Mouse (Mus musculus) kidney, embryonic 16.5 days (tissue): ENCODE measurements around the gene Usp46. TPM values are rescaled to one million over a fixed set of nuclear protein-coding genes. Genes with fewer than 3 reads are reported as not detected.

ENCODE experiments used
- ATAC-seq: fragments of 200-750 bp; cut with Nextera tagmentation; 2 replicates; pipeline ENCODE4 v1.8.0; 2017; ENCODE audit warnings: moderate TSS enrichment; ENCODE audit not compliant: low FRiP score, low TSS enrichment
- H3K27ac ChIP-seq: fragments of 300-500 bp; sonication (generic); 2 replicates; pipeline ENCODE4 v1.5.1; 2014; ENCODE audit warnings: low read length
- H3K27me3 ChIP-seq: fragments of 300-500 bp; sonication (generic); 2 replicates; pipeline ENCODE4 v1.6.1; 2014; ENCODE audit warnings: low read length, control low read depth, mixed read lengths; ENCODE audit not compliant: insufficient read depth
- H3K36me3 ChIP-seq: fragments of 300-500 bp; sonication (generic); 2 replicates; pipeline ENCODE4 v1.6.1; 2014; ENCODE audit warnings: low read length, control low read depth, mixed read lengths; ENCODE audit not compliant: insufficient read depth
- H3K4me1 ChIP-seq: fragments of 300-500 bp; sonication (generic); 2 replicates; pipeline ENCODE4 v1.6.1; 2014; ENCODE audit warnings: low read length, control low read depth, mixed read lengths; ENCODE audit not compliant: insufficient read depth
- H3K4me2 ChIP-seq: fragments of 300-500 bp; sonication (generic); replicated peaks from 2 replicates; pipeline ENCODE4 v1.6.1; 2014; ENCODE audit warnings: low read depth, low read length
- H3K4me3 ChIP-seq: fragments of 300-500 bp; sonication (generic); 2 replicates; pipeline ENCODE4 v1.5.1; 2014; ENCODE audit warnings: mild to moderate bottlenecking, low read length
- H3K9ac ChIP-seq: fragments of 300-500 bp; sonication (generic); replicated peaks from 2 replicates; pipeline ENCODE4 v1.6.1; 2014; ENCODE audit warnings: low read length
- H3K9me3 ChIP-seq: fragments of 300-500 bp; sonication (generic); 2 replicates; pipeline ENCODE4 v1.6.1; 2016; ENCODE audit warnings: low read length, control low read depth
- WGBS: fragments of 180-500 bp; shearing (Covaris S2); extraction: QIAGEN DNeasy Blood & Tissue Kit; methylation state at CpG from one replicate; pipeline ENCODE4 v1.1.7; 2014; 5-methylcytosine and 5-hydroxymethylcytosine counted together
- polyA plus RNA-seq: library from polyadenylated mRNA; unstranded; fragments of >200 nt; fragmentation: Nextera tagmentation; extraction: Ambion mirVana; gene quantifications from 2 replicates; pipeline ENCODE4 v1.2.1, GENCODE M21; 2015

Gene Usp46
- polyA plus RNA-seq, result 27.3 and 30.4 TPM in 2 replicates

- 0% methylated on average over 60 of the region's 89 CpGs for WGBS
- Histone ChIP-seq H3K4me2 (peak within 1 kb of the TSS; percentile 71), H3K36me3 (no peaks in the 10 kb centered on the region), H3K4me1 (peaks cover 52% of the 10 kb centered on the region), H3K4me3 (peak within 1 kb of the TSS; percentile 91), H3K27me3 (no peaks in the 10 kb centered on the region), H3K9me3 (no peaks in the 10 kb centered on the region), H3K9ac (peak within 1 kb of the TSS; percentile 97), H3K27ac (peak within 1 kb of the TSS; percentile 99)
- ATAC-seq, result peak; percentile 92
Observed at GRCm38 (mm10) chr5:74067831-74068713, at the start of gene Usp46. TSS of gene Usp46 (minus strand) at chr5:74068431.

- ATAC-seq, result no peak
- Histone ChIP-seq H3K9ac (no peak overlapping the region), H3K27me3 (no peaks in the 10 kb centered on the region), H3K4me1 (no peaks in the 10 kb centered on the region), H3K9me3 (0 out of 2 replicates have a peak, but pooled peaks cover 4% of the 10 kb centered on the region), H3K4me2 (no peak overlapping the region), H3K4me3 (no peak overlapping the region), H3K27ac (no peak overlapping the region), H3K36me3 (no peaks in the 10 kb centered on the region)
- 85% methylated on average over 7 of the region's 7 CpGs for WGBS
Observed at GRCm38 (mm10) chr5:74113961-74114689, 45.9 kb upstream of the Usp46 start.

- WGBS, result 32% methylated on average over 7 of the region's 7 CpGs
- no peaks in the 10 kb centered on the region for H3K36me3 ChIP-seq
- no peaks in the 10 kb centered on the region for H3K4me1 ChIP-seq
- no peak for ATAC-seq
- H3K4me2 ChIP-seq, result no peak overlapping the region
- no peak overlapping the region for H3K9ac ChIP-seq
- H3K27me3 ChIP-seq, result no peaks in the 10 kb centered on the region
- H3K9me3 ChIP-seq, result peaks cover 6% of the 10 kb centered on the region
- no peak overlapping the region for H3K27ac ChIP-seq
- H3K4me3 ChIP-seq, result no peak overlapping the region
Observed at GRCm38 (mm10) chr5:74105445-74105844, 37.2 kb upstream of the Usp46 start.

- Histone ChIP-seq H3K4me3 (no peak overlapping the region), H3K36me3 (no peaks in the 10 kb centered on the region), H3K4me2 (no peak overlapping the region), H3K4me1 (peaks cover 7% of the 10 kb centered on the region; the same call in 1 of the 2 replicates), H3K9ac (no peak overlapping the region), H3K27me3 (no peaks in the 10 kb centered on the region), H3K27ac (no peak overlapping the region), H3K9me3 (peaks cover 6% of the 10 kb centered on the region)
- no peak for ATAC-seq
- WGBS, result 73% methylated on average over 6 of the region's 6 CpGs
Observed at GRCm38 (mm10) chr5:74101761-74102160, 33.5 kb upstream of the Usp46 start.

- H3K27ac ChIP-seq, result no peak overlapping the region
Observed at GRCm38 (mm10) chr5:74099046-74099445, 30.8 kb upstream of the Usp46 start.

GRCm38 (mm10) chr5:74097854-74098220 lies 29.6 kb upstream of the Usp46 start:
- H3K27me3 ChIP-seq, result no peaks in the 10 kb centered on the region
- H3K9ac ChIP-seq, result no peak overlapping the region
- H3K4me1 ChIP-seq, result peaks cover 18% of the 10 kb centered on the region
- H3K9me3 ChIP-seq, result no peaks in the 10 kb centered on the region
- H3K4me2 ChIP-seq, result no peak overlapping the region
- ATAC-seq, result no peak
- H3K36me3 ChIP-seq, result peaks cover 20% of the 10 kb centered on the region
- H3K27ac ChIP-seq, result no peak overlapping the region
- no peak overlapping the region for H3K4me3 ChIP-seq
- WGBS, result 38% methylated on average over 10 of the region's 10 CpGs

More at GRCm38 (mm10) chr5:74099046-74099445, 30.8 kb upstream of the Usp46 start:
- no peak overlapping the region for H3K9ac ChIP-seq
- no peak overlapping the region for H3K4me2 ChIP-seq
- WGBS, result 86% methylated on average over 10 of the region's 10 CpGs
- peaks cover 20% of the 10 kb centered on the region for H3K36me3 ChIP-seq
- no peak for ATAC-seq
- H3K27me3 ChIP-seq, result no peaks in the 10 kb centered on the region
- H3K4me1 ChIP-seq, result peaks cover 18% of the 10 kb centered on the region
- H3K4me3 ChIP-seq, result no peak overlapping the region
- H3K9me3 ChIP-seq, result peaks cover 5% of the 10 kb centered on the region

GRCm38 (mm10) chr5:74097116-74097853 lies 29.1 kb upstream of the Usp46 start:
- peaks cover 18% of the 10 kb centered on the region for H3K4me1 ChIP-seq
- WGBS, result 83% methylated on average over 11 of the region's 11 CpGs
- H3K27me3 ChIP-seq, result no peaks in the 10 kb centered on the region

GRCm38 (mm10) chr5:74096060-74096459 lies 27.8 kb upstream of the Usp46 start:
- no peaks in the 10 kb centered on the region for H3K27me3 ChIP-seq
- peaks cover 18% of the 10 kb centered on the region for H3K4me1 ChIP-seq
- no peaks in the 10 kb centered on the region for H3K9me3 ChIP-seq
- no peak overlapping the region for H3K4me3 ChIP-seq
- no peak overlapping the region for H3K4me2 ChIP-seq
- no peak overlapping the region for H3K27ac ChIP-seq
- peaks cover 20% of the 10 kb centered on the region for H3K36me3 ChIP-seq
- H3K9ac ChIP-seq, result no peak overlapping the region
- 94% methylated on average over 1 of the region's 1 CpGs for WGBS
- no peak for ATAC-seq

More at GRCm38 (mm10) chr5:74097116-74097853, 29.1 kb upstream of the Usp46 start:
- Histone ChIP-seq H3K4me2 (no peak overlapping the region), H3K9ac (no peak overlapping the region), H3K9me3 (no peaks in the 10 kb centered on the region), H3K36me3 (peaks cover 20% of the 10 kb centered on the region), H3K27ac (no peak overlapping the region; the same call in 1 of the 2 replicates), H3K4me3 (no peak overlapping the region)
- ATAC-seq, result no peak

- ATAC-seq, result no peak
- Histone ChIP-seq H3K9ac (no peak overlapping the region), H3K9me3 (no peaks in the 10 kb centered on the region), H3K27me3 (no peaks in the 10 kb centered on the region), H3K27ac (no peak overlapping the region), H3K4me1 (peaks cover 18% of the 10 kb centered on the region), H3K4me3 (no peak overlapping the region), H3K4me2 (no peak overlapping the region), H3K36me3 (peaks cover 20% of the 10 kb centered on the region)
- WGBS, result 94% methylated on average over 2 of the region's 2 CpGs
Observed at GRCm38 (mm10) chr5:74095611-74096010, 27.4 kb upstream of the Usp46 start.
